In the genomic region with DNA sequence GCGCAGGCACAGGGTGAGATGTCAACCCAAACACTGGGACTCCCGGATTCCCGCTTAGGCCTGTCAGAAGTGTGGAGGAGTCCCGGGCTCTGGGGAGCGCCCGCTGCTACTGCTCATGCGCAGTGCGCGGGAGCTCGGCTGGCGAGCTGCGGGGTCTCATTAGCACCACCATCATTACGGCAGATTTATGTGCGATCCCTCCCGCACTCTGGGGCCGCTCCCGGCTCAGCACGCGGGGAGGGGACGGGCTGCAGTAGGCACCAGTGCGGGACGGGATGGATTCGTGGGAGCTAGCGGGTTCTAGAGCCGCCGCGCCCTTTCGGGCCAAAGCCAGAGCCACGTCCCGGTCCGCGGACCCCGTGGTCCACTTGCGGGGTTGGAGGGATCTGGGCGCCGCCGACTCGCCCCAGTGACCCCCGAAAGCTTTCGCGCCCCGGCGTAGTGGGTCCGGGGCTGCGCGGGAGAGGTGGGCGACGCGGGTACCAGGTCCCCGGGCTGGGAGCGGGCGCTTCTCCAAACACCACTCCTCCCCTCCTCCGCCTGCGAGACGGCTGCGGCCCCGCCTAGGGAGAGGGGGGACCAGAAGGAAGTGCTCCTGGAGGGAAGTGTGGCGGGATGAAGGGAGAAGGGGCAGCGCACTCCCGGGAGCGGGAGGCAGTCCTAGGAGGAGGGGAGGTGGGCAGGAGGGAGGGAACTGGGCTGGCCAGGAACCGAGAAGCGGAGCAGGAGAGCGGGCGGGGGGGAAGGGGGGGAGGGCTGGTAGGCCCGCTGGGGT, we compare ENCODE assay signal across 8 mouse cellular contexts. TPM values are rescaled to one million over a fixed set of nuclear protein-coding genes. Genes with fewer than 3 reads are reported as not detected.
DNase-seq lines count a peak whose midpoint lies in the region; ATAC-seq lines count a peak whose summit lies in the region.

No protein-coding gene starts in this region.

- H3K9me3 ChIP-seq in intestine, embryonic 15.5 days = no peaks in the 10 kb centered on the region
- H3K9me3 ChIP-seq in liver, embryonic 11.5 days (ENCODE audit: control insufficient read depth, low read length) = no peaks in the 10 kb centered on the region

- peak overlapping the region; percentile 70 for H3K27ac ChIP-seq in intestine, embryonic 15.5 days
- no peak overlapping the region; the same call in 1 of the 2 replicates for H3K27ac ChIP-seq in liver, embryonic 11.5 days (ENCODE audit: low read depth, low read length)

- under 1% methylated on average over 59 of the region's 66 CpGs for WGBS in intestine, embryonic 15.5 days
- WGBS in liver, embryonic 11.5 days = 1% methylated on average over 58 of the region's 66 CpGs

- peak; percentile 91 for ATAC-seq in intestine, embryonic 15.5 days
- no peak; the same call in 1 of the 2 replicates for ATAC-seq in liver, embryonic 11.5 days (replicated peaks; ENCODE audit: low FRiP score)

- H3K4me2 ChIP-seq in intestine, embryonic 15.5 days (replicated peaks) = peak overlapping the region; percentile 95
- H3K4me2 ChIP-seq in liver, embryonic 11.5 days = peak overlapping the region; percentile 87

- H3K4me3 ChIP-seq in intestine, embryonic 15.5 days (replicated peaks) = peak overlapping the region; percentile 64
- peak overlapping the region; percentile 60 for H3K4me3 ChIP-seq in liver, embryonic 11.5 days (ENCODE audit: low read depth, low read length)

- H3K36me3 ChIP-seq in intestine, embryonic 15.5 days = no peaks in the 10 kb centered on the region
- no peaks in the 10 kb centered on the region for H3K36me3 ChIP-seq in liver, embryonic 11.5 days (ENCODE audit: control insufficient read depth, insufficient read depth, low read length)

- H3K27me3 ChIP-seq in intestine, embryonic 15.5 days (replicated peaks) = peaks cover 13% of the 10 kb centered on the region
- H3K27me3 ChIP-seq in liver, embryonic 11.5 days (replicated peaks; ENCODE audit: control insufficient read depth, insufficient read depth, low read length) = peaks cover 50% of the 10 kb centered on the region

- peak overlapping the region; percentile 73 for H3K9ac ChIP-seq in intestine, embryonic 15.5 days
- peak overlapping the region; percentile 60 for H3K9ac ChIP-seq in liver, embryonic 11.5 days (ENCODE audit: low read depth, low read length)

- peak; percentile 33 to 41 for DNase-seq in adrenal gland, adult 18-20 months (ENCODE audit: low spot score in 2 of 2)
- no peak for DNase-seq in adrenal gland, adult 8-10 months
- DNase-seq in cerebellum, postnatal 25 days = peak; percentile 86 to 87
- peak; percentile 46 for DNase-seq in gastrocnemius, postnatal 25 days
- peak; percentile 60 for DNase-seq in liver, embryonic 11.5 days (ENCODE audit: low spot score)
- DNase-seq in neural tube, embryonic 10.5 days (ENCODE audit: extremely low spot score, low spot score) = peak; percentile 77
- DNase-seq in urinary bladder, postnatal 25 days (ENCODE audit: low spot score) = peak; percentile 31

- H3K4me1 ChIP-seq in intestine, embryonic 15.5 days (replicated peaks) = peaks cover 17% of the 10 kb centered on the region
- H3K4me1 ChIP-seq in liver, embryonic 11.5 days (replicated peaks; ENCODE audit: control insufficient read depth, insufficient read depth, low read length) = peaks cover 4% of the 10 kb centered on the region

RNA-seq across cellular contexts. Expression of gene Adgrl1, which starts 24.8 kb away (rescaled TPM):
- 10 to 100 TPM; 39.6 to 76.0 TPM for total RNA-seq in adrenal gland, adult 18-20 months (2021)
- total RNA-seq in adrenal gland, adult 8-10 months (2022) = 100 to 1,000 TPM in 3 of 4 experiments, 10 to 100 TPM in 1; 90.5 to 113 (median 105) TPM
- 10 to 100 TPM; 23.7 to 26.0 TPM for total RNA-seq in gastrocnemius, postnatal 25 days (2021)
- 11.0 and 13.4 TPM in 2 replicates for polyA plus RNA-seq in intestine, embryonic 15.5 days (2015; fragmentation: Nextera tagmentation; extraction: Ambion mirVana)
- 7.4 and 10.3 TPM in 2 replicates for polyA plus RNA-seq in liver, embryonic 11.5 days (2014; fragmentation: Nextera tagmentation; extraction: Ambion mirVana)
